Mouse (Mus musculus) hematopoietic stem cell, adult 5-6 weeks (primary cell): ENCODE measurements around the gene Nmt1. TPM values are rescaled to one million over a fixed set of nuclear protein-coding genes. Genes with fewer than 3 reads are reported as not detected.

ENCODE experiments used
- ATAC-seq, 2 experiments: fragments of 125-278 bp in 1 of 2; replicated peaks in 1 of 2; 2 replicates each; pipeline ENCODE4 v1.8.0; 2016 to 2017; ENCODE audit warnings: inconsistent platforms in 2 of 2, mild to moderate bottlenecking in 2 of 2, moderate number of reproducible peaks in 2 of 2, low read depth in 1 of 2, moderate TSS enrichment in 1 of 2; ENCODE audit not compliant: low FRiP score in 2 of 2, poor library complexity in 2 of 2, severe bottlenecking in 2 of 2, insufficient read depth in 1 of 2, low TSS enrichment in 1 of 2
- total RNA-seq: library from RNA; stranded (forward); fragments of 172-1452, 232-1000 nt; gene quantifications from 2 replicates; pipeline ENCODE4 v1.2.3, GENCODE M21; 2017

Nmt1 gene
- total RNA-seq, result 26.8 and 33.6 TPM in 2 replicates

DNA sequence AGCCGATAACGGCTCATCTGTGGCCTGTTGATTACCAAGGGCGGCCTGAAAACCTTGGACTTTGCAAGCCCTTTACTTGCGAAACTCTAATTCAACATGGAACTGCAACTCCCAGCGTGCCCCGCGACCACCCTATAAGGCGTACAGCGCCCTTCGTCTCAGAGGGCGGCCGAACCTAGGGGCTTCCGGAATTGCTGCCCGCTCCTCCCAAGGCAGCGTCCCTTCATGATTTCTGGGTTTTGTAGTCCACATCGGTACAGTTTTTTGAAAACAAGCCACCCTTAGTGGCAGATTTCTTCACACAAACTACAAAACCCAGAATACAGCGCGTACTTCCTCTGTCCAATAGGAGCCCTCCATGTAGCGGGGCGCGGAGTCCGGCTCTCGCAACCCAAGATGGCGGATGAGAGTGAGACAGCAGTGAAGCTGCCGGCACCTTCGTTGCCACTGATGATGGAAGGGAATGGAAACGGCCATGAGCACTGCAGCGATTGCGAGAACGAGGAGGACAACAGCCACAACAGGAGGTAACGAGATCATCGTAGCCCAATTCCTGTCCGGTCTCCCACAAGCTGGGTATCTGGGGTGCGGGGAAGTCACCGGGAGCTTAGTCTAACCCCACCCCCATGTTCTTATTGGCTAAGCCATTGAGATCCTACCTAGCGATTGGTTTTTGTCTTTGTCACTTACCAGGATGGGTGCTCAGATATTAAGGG, at the start of gene Nmt1, which contains the start of gene Dcakd:
TSS of gene Nmt1 (plus strand) at position 15 of the 716 bp plus-strand sequence.
TSS of gene Dcakd (minus strand) at position 158 of the 716 bp plus-strand sequence.
- ATAC-seq, result peak; percentile 96 to 97

DNA sequence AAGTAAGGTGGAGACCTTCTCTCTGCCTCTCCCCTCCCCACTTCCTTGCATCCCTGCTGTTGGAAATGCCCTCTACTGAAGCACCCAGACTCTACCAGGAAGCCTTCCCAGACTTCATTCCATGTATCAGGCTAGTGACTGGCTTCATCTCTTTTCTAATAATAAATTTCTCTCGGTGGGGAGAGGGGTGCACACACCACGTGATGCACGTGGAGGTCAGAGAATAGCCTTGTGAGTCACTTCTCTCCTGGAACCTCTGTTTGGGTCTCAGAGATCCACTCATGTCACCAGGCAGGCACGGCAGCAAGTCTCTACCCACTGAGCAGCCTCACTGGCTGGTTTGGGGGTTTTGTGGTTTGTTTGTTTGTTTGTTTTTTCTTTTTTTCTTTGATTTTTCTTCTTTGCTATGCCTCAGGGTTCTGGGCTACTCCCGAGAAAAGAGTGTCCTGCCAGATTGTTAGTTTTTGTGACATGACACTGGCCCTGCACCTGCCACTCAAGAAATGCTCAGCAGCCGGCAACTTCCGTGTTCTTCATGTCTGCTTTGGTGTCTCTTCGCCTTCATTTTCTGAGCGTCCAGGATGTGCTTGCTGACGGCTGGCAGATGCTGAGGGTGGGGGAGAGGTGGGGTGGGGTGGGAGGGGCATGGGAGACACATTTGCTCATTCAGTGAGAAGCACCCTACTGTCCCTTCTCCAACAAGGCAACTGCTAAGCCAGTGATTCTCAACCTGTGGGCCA, 46.7 kb upstream of the Nmt1 start:
- ATAC-seq, result no peak

DNA sequence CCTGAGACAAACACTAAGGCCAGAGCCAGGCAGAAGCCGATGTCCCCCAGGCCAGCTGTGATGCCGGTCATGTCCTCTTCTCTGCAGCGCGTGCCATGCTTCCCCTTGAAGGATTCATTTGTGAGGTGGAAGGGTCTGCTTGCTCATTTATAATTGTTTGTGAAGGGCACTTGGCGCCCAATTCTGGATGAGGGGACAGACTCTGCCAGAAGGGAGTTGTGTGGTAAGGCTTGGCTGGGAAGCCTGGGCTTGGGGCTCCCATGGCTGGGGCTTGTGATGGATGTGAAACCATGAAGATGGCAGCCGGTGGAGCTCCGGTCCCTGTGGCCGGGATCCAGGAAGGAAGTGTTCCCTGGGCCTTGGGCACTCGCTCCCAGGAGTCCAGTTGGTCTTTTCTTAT, 43.9 kb upstream of the Nmt1 start:
- no peak for ATAC-seq

DNA sequence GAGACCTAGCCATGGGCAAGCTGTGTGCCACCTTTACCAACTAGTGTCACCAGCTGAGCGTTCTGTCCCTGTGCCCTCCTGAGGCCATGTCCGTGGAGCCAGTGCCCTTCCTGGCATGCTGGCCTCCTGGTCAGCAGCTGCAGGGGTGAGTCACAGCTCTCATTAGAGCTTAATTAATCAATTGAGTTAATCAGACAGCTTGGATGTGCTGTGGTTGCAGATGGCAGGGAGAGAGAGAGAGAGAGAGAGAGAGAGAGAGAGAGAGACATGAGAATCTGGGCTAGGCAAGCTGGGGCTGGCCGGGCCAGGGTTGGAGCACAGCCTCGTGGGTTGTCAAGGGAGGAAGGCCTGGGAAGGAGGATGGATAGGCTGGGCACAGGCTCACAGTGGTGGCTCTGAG, 43.4 kb upstream of the Nmt1 start:
- no peak for ATAC-seq

DNA sequence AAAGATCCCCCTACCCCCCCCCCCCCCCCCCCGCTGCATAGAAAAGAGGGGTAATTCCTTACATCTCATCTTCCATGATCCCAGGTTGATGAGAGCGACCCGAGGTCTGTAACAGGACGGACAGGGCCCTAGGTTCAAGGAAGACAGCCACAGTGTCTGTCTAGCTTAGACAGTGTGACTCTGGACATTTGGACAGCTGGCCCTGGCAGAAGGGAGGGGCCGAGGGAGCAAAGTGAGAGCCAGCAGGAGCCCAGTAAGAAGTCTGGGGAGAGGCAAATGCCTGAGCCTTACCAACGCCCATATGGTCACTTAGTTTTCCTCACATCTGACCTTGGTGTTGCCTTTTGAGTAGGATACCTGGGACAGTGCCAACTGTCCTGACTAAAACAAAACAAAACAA, 42.8 kb upstream of the Nmt1 start:
- ATAC-seq, result no peak

DNA sequence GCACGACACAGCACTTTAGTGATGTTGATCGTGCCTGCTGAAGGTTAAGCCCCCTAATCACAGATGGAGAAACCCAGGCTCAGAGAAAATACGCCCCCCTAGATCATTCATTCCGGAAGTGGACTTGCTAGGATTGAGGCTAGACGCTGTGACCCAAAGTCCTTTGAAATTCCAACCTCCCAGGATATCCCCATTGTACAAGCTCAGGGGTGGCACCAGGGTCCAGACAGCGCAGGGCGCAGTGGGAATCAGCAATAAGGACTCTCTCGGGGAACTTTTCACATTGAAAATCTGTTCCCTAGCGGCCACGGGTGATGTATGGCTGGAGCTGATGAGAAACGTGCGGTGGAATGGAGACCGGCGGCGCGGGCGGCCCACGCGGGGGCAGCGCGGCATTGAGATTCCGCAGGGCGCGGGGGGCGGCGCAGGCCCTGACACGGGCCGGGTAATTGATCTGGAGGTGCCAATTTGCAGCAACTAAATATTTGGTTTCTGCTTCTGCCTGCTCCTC, 38.3 kb upstream of the Nmt1 start:
- no peak for ATAC-seq

DNA sequence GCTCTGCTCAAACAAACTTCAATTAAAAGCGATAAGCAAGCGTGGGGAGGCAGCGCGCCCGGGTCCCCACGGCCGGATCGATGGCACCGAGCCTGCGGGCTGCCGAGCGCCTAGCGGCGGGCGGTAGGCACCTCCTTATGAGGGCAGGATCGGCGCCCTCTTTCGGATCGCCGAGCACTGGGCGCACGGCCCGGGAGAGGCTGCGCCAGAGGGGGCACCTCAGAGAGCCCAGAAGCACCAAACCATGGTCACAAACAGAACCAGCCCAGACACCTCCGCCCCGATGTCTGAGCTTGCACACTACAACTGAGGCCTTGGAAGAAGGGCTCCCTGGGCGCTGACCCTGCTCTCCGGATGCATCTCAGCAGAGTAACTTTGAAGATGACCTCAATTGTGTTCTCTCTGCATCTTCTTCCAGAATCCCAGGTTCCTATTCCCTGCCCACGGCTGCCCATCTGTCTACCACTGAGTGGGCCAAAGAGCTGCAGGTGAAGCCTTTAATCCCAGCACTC, 37.8 kb upstream of the Nmt1 start:
- ATAC-seq, result peak; percentile 46

DNA sequence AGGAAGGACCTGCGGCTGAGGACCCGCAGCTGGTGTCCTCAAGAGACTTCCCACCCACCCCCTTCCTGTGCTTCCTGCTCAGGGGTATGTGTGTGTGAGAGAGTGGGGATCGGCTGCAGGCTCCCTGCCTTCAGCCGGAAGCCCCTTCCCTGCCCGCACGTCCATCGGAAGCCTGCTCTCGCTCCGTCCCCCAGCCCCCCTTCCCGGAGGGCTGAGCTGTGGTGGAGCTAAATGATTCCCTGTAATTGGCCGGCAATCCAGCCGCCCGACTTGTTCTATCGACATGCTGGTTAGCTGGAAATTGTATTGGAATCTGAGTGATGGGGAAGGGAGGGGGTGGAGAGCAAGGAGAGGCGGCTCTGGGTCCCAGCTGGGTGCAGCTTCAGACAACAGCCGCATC, 36.3 kb upstream of the Nmt1 start:
- no peak for ATAC-seq

DNA sequence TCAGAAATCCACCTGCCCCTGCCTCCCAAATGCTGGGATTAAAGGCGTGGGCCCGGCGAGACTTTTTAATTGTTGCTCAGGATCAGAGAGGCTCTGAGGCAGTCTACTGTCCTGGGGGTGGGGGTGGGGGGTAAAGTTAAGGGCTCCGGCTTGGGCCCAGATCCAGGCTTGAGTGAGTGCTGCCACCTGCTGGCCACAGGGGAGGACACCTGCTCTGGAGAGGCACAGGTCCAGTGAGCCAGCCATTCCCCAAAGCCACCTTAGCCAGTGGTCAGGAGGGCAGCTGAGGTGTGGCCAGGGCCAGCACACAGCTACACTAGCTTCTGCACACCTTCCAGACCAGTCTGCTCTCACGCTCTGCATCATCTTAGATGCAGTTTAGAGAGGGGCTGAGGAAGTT, 35.0 kb upstream of the Nmt1 start:
- ATAC-seq, result peak; percentile 29 to 58; a peak in 3 of 4 replicates

DNA sequence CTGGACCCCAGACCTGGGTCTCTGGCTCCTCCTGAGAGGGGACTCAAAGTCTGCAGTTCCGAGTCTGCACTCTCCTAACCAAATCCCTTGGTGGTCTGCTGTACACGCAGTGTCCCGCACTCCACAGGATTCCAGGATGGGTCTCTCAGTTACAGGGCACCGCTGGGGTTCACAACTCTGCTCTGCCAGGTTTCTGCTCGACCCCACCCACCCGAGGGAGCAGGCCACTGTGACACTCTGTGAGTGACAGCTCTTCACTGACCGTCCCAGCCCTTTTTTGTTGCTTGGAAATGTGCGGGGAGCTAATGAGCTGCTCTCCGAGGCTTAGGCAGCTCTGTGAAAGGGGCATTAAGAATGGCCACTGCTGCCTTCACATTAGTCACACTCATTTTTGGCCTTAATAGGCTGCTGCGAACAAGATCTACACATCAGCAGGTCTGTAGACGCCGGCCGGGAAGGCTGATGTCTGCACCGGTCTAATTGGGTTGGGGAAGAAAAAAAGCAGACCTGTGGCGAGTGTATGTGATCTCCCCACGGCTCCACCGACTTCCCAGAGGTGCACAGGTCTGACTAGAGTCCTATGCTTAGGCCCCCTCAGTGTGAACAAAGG, 34.5 kb upstream of the Nmt1 start:
- no peak for ATAC-seq

DNA sequence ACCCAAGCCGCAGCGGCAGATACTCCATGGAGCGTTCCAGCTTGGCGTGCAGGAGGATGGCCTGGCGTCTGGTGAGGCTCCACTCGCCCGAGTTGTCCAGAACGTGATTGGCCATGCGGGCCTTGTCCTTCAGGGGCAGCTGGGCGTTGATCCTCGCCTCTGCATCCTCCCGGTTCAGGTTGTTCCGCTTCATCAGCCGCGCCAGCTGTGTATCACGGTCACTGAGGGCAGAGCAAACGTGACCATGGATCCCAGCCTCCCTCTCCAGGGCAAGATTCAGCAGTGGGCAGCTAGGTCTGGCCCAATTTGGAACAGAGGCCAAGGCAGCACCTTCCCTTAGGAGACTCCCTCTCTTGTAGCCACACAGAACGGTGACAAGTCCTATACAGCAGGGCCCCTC, 33.0 kb upstream of the Nmt1 start:
- ATAC-seq, result no peak

DNA sequence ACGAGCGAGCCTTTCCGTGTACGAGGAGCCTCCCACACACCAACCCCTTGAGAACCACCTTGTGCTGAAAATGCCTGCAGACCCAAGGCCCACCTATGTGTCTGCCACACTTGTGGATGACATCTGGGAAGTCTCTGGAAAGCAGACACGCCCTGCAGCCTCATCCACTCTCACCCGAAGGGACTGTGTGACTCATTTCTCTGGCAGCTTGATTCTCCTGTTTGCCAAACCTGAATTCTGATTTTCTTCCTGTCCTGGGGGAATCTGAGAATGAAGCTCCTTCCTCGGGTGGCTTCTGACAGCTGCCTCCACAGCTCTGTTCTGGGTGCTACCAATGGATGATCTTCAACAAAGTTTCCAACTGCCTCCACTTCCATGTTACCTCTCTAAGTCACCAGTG, 31.6 kb upstream of the Nmt1 start:
- no peak for ATAC-seq

DNA sequence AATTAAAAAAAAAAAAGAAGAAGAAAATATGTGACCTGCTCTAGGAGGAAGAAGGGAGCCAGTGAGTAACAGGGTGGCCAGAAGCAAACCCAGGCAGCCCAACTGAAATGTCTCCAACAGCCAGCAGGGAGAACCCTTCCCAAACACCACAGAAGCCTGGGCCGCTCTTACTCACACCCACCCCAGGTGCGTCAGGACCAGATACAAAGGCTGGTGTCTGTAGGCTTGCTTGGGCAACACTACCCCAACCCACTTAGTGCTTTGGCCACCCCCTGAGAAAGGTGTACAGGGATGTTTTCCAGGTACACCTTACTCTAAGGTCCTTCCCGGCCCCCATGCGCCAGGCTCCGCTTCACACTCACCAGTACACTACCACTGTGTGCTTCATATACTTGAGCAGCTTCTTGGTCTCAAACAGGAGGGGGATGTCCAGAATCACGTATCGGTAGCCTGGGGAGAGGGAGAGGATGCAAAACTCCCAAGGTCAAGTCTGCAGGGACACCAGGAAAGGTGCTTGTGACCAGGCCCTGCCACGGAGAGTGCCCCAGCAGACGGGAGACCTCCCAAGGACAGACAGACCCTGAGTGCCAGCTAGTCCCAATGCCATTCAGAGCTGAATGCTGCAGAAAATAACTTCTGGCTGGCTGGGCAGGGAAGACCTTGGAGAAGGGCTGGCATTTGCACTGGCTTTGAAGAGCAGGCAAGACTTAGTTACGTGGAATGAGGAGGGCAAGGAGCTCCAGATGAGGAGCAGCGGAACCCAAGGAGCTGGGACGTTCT, 30.8 kb upstream of the Nmt1 start:
- no peak for ATAC-seq

DNA sequence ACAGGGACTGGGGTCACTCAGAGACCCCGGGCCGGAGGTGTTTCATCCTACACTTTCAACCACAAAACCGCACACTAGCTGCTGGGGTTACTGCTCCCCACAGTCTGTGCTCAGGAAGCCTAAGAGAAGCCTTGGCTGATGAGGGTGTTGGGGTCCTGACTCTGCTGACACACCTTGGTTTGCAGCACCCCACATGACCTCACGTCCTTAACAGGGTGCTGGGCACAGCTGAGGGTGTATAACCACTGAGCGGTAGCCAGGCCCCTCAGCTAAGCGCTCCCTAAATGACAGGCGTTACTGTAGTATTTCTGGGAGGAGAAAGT, 29.8 kb upstream of the Nmt1 start:
- 0 out of 4 replicates have a peak, but pooled peaks of 1 of the 2 experiments have one; percentile 23 for ATAC-seq

DNA sequence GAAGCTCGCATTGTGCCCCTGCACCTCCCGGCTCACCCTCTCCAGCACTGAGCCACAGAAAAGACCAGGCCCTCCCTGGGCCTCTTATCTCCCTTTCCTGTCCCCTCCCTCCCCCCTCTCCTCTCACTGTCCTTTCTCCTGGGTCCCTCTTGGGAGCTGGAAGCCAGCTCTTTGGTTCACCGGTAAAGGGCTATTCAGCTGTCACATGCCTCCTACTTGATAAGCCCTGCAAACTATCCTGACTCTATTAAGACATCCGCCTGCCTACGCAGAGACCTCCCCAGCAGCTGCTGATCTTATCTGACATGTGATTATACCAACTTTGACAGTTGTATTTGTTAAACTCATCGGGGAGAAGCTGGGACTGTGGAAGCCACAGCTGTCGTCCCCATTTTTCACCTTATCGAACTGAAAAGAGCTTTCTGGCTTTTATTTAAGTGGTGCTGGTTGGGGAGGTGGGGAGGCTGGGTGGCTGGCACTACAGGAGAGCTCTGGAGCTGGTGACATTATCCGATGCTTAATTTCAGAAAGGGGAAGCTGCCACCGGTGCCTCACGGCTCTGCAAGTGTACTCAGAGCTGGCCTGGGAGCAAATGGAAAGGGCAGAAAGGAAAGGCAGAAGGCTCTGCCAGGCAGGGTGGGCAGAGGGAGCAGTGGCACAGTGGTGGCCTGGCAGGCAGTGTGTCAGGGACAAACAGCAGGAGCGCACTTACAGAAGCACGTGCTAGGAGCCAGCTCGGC, 29.2 kb upstream of the Nmt1 start:
- peak in 1 of 2 experiments; percentile 2; a peak in 1 of 4 replicates for ATAC-seq

DNA sequence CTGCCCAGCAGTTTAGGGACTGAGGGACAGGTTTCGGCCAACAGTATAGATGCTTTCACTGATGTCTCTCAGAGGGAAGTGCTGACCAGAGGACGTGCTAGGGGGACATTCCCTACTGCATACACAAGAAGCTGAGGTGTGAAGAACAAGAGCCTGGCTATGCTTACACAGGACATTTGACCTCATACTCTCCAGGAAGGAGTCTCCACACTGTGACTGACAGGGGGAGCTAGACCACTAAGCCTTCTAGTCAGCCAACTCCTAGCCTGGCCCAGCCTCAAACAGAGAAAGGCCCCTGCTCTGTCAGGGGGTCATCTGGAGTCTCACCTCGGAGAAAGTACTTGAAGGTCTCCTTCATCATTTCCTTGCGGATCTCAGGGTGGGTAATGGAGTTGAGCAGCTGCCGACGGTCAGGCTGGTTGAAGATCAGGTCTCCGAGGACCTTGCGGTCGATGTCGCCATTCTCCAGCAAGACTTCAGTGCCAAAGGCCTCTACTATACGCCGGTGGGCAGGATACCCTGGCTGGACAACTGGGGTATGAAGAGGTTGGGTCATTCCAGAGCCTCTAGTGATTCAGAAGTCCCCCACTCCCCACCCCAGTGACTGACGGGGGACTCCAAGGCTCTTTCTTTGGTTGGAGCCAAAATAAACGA, 28.5 kb upstream of the Nmt1 start:
- no peak for ATAC-seq
